Mouse (Mus musculus) olfactory bulb, adult 2 months (tissue): ENCODE results near the gene Celsr2.

Source experiments
- CTCF ChIP-seq: fragments of 200-500 bp; IDR thresholded peaks from 2 replicates; pipeline ENCODE4 v1.5.1; 2012; ENCODE audit warnings: low read depth, mild to moderate bottlenecking, low read length, moderate library complexity; ENCODE audit not compliant: insufficient read depth
- POLR2A ChIP-seq: fragments of 200-500 bp; IDR thresholded peaks from 2 replicates; pipeline ENCODE4 v1.6.1; 2012; ENCODE audit warnings: mild to moderate bottlenecking, low read depth, low read length, moderate library complexity; ENCODE audit not compliant: insufficient read depth

GRCm38 (mm10) chr3:108384425-108384824 is 30.9 kb downstream of the Celsr2 start:
- no peak for TF ChIP-seq CTCF
- TF ChIP-seq POLR2A = no peak
